In genomic region chr10:43116083-43116927, GRCm38 (mm10) we compare ENCODE assay signal across 29 mouse cellular contexts. TPM values are rescaled to one million over a fixed set of nuclear protein-coding genes. Genes with fewer than 3 reads are reported as not detected.
DNase-seq lines count a peak whose midpoint lies in the region; ATAC-seq and TF ChIP-seq lines count a peak whose summit lies in the region.
"Had no signal": no experiment of that assay in that cellular context is flagged by ENCODE, and none has a peak within 500 bp of the region (broad histone marks: within the 10 kb centered on the region; RNA-seq: fewer than 3 reads in every experiment).

No protein-coding gene starts in this region.

- no peak for TF ChIP-seq EP300 in stomach, postnatal 0 days (optimal IDR thresholded peaks at IDR 0.05)

- no peak for TF ChIP-seq CTCF in Patski (IDR thresholded peaks at IDR 0.05)
- no peak for TF ChIP-seq CTCF in stomach, postnatal 0 days (IDR thresholded peaks at IDR 0.05; ENCODE audit: low read depth)

- H3K9ac ChIP-seq in embryonic facial prominence, embryonic 14.5 days (ENCODE audit: low read depth, low read length), result no peak overlapping the region
- no peak overlapping the region for H3K9ac ChIP-seq in limb, embryonic 14.5 days (ENCODE audit: low read depth, low read length, severe bottlenecking)
- no peak overlapping the region for H3K9ac ChIP-seq in stomach, postnatal 0 days (ENCODE audit: low read length)
- H3K9ac ChIP-seq: embryonic facial prominence, embryonic 12.5 days; forebrain, embryonic 12.5 days; forebrain, embryonic 15.5 days; heart, embryonic 13.5 days; hindbrain, embryonic 15.5 days; intestine, embryonic 15.5 days had no signal

- H3K36me3 ChIP-seq in embryonic facial prominence, embryonic 14.5 days (ENCODE audit: control insufficient read depth, insufficient read depth, low read length), result no peaks in the 10 kb centered on the region
- no peaks in the 10 kb centered on the region for H3K36me3 ChIP-seq in embryonic facial prominence, embryonic 10.5 days (replicated peaks)
- no peaks in the 10 kb centered on the region for H3K36me3 ChIP-seq in limb, embryonic 14.5 days (ENCODE audit: control insufficient read depth, insufficient read depth, low read length)
- H3K36me3 ChIP-seq in stomach, postnatal 0 days (ENCODE audit: control insufficient read depth, insufficient read depth, low read length), result no peaks in the 10 kb centered on the region
- H3K36me3 ChIP-seq: embryonic facial prominence, embryonic 12.5 days; forebrain, embryonic 12.5 days; forebrain, embryonic 15.5 days; heart, embryonic 10.5 days; heart, embryonic 13.5 days; hindbrain, embryonic 15.5 days; intestine, embryonic 15.5 days had no signal

- H3K4me1 ChIP-seq in embryonic facial prominence, embryonic 14.5 days (ENCODE audit: control insufficient read depth, insufficient read depth, low read length), result peaks cover 6% of the 10 kb centered on the region
- H3K4me1 ChIP-seq in embryonic facial prominence, embryonic 10.5 days, result peaks cover 43% of the 10 kb centered on the region
- H3K4me1 ChIP-seq in limb, embryonic 14.5 days (ENCODE audit: control insufficient read depth, insufficient read depth, low read length), result peaks cover 15% of the 10 kb centered on the region
- no peaks in the 10 kb centered on the region for H3K4me1 ChIP-seq in stomach, postnatal 0 days (replicated peaks; ENCODE audit: control insufficient read depth, insufficient read depth)

- peak; percentile 48; the same call in 1 of the 2 replicates for ATAC-seq in embryonic facial prominence, embryonic 14.5 days (ENCODE audit: low read depth)
- peak; percentile 97 for ATAC-seq in Patski
- peak; percentile 41; the same call in 1 of the 2 replicates for ATAC-seq in limb, embryonic 14.5 days (ENCODE audit: low FRiP score, low read depth)
- no peak for ATAC-seq in stomach, postnatal 0 days (ENCODE audit: low FRiP score, low TSS enrichment)
- ATAC-seq: CD4-positive, CD25-positive, alpha-beta regulatory T cell, adult 4 months; forebrain, embryonic 15.5 days; intestine, embryonic 15.5 days had no signal

- CTCF ChIA-PET in Patski (lab: Charles Lee), result no interaction called here

- 57% methylated on average over 3 of the region's 3 CpGs for WGBS in embryonic facial prominence, embryonic 14.5 days
- 83% methylated on average over 3 of the region's 3 CpGs for WGBS in embryonic facial prominence, embryonic 10.5 days
- WGBS in limb, embryonic 14.5 days, result 63% methylated on average over 3 of the region's 3 CpGs
- WGBS in stomach, postnatal 0 days, result 72% methylated on average over 3 of the region's 3 CpGs

- H3K4me3 ChIP-seq in embryonic facial prominence, embryonic 14.5 days (ENCODE audit: low read depth, low read length), result no peak overlapping the region
- no peak overlapping the region for H3K4me3 ChIP-seq in embryonic facial prominence, embryonic 10.5 days
- no peak overlapping the region for H3K4me3 ChIP-seq in limb, embryonic 14.5 days (replicated peaks; ENCODE audit: low read length)
- H3K4me3 ChIP-seq in stomach, postnatal 0 days (ENCODE audit: low read depth, low read length), result no peak overlapping the region
- H3K4me3 ChIP-seq: embryonic facial prominence, embryonic 12.5 days; erythroblast, embryonic 14.5 days; forebrain, embryonic 12.5 days; forebrain, embryonic 15.5 days; heart, embryonic 10.5 days; heart, embryonic 13.5 days; hindbrain, embryonic 15.5 days; intestine, embryonic 15.5 days had no signal

- in situ Hi-C loops in Patski (cut with MboI; ENCODE audit: low pct_unique_long_range_greater_than_20kb), result no loop called here

- no peaks in the 10 kb centered on the region for H3K9me3 ChIP-seq in embryonic facial prominence, embryonic 14.5 days (ENCODE audit: control insufficient read depth, low read length)
- no peaks in the 10 kb centered on the region for H3K9me3 ChIP-seq in embryonic facial prominence, embryonic 10.5 days
- no peaks in the 10 kb centered on the region for H3K9me3 ChIP-seq in limb, embryonic 14.5 days (ENCODE audit: control insufficient read depth, low read length)
- no peaks in the 10 kb centered on the region for H3K9me3 ChIP-seq in stomach, postnatal 0 days (ENCODE audit: control insufficient read depth, low read length)
- H3K9me3 ChIP-seq: embryonic facial prominence, embryonic 12.5 days; forebrain, embryonic 12.5 days; forebrain, embryonic 15.5 days; heart, embryonic 10.5 days; heart, embryonic 13.5 days; hindbrain, embryonic 15.5 days; intestine, embryonic 15.5 days had no signal

- H3K27ac ChIP-seq in embryonic facial prominence, embryonic 14.5 days (replicated peaks; ENCODE audit: low read depth, low read length), result no peak overlapping the region; the same call in 1 of the 2 replicates
- no peak overlapping the region for H3K27ac ChIP-seq in embryonic facial prominence, embryonic 10.5 days (replicated peaks)
- H3K27ac ChIP-seq in limb, embryonic 14.5 days (replicated peaks; ENCODE audit: low read depth, low read length), result no peak overlapping the region
- H3K27ac ChIP-seq in stomach, postnatal 0 days (replicated peaks), result no peak overlapping the region
- H3K27ac ChIP-seq: embryonic facial prominence, embryonic 12.5 days; forebrain, embryonic 12.5 days; forebrain, embryonic 15.5 days; heart, embryonic 10.5 days; heart, embryonic 13.5 days; hindbrain, embryonic 15.5 days; intestine, embryonic 15.5 days had no signal

- peak; percentile 33 for DNase-seq in embryonic facial prominence, embryonic 14.5 days (ENCODE audit: low spot score)
- no peak for DNase-seq in embryonic facial prominence, embryonic 10.5 days (ENCODE audit: low spot score)
- DNase-seq in 3T3-L1 (ENCODE audit: low read depth, low spot score) (peak; percentile 4), Patski (ENCODE audit: low read depth, low spot score) (peak; percentile 87)
- no peak for DNase-seq in limb, embryonic 14.5 days (ENCODE audit: low spot score)
- no peak for DNase-seq in cerebellum, adult 11-12 months
- DNase-seq in stomach, postnatal 0 days (ENCODE audit: low spot score), result no peak
- no peak for DNase-seq in frontal cortex, postnatal 14 days (ENCODE audit: low spot score in 2 of 2)
- DNase-seq: adrenal gland, postnatal 10 days; adrenal gland, postnatal 36 days; B cell, adult 2 months; cerebellum, adult 11 months; cerebellum, adult 8-10 months; cerebellum, postnatal 10 days; cerebellum, postnatal 36 days; gastrocnemius, postnatal 25 days; heart, adult 18-20 months; heart, postnatal 14 days; heart, postnatal 4 days; kidney, adult 11 months had no signal

- H3K27me3 ChIP-seq in embryonic facial prominence, embryonic 14.5 days (replicated peaks; ENCODE audit: control insufficient read depth, insufficient read depth, low read length), result no peaks in the 10 kb centered on the region
- H3K27me3 ChIP-seq in embryonic facial prominence, embryonic 10.5 days (replicated peaks; ENCODE audit: low read depth, poor library complexity, severe bottlenecking), result no peaks in the 10 kb centered on the region
- no peaks in the 10 kb centered on the region for H3K27me3 ChIP-seq in Patski
- no peaks in the 10 kb centered on the region for H3K27me3 ChIP-seq in limb, embryonic 14.5 days (ENCODE audit: control insufficient read depth, insufficient read depth, low read length)
- no peaks in the 10 kb centered on the region for H3K27me3 ChIP-seq in stomach, postnatal 0 days (ENCODE audit: control insufficient read depth, insufficient read depth, low read length)
- H3K27me3 ChIP-seq: embryonic facial prominence, embryonic 12.5 days; forebrain, embryonic 12.5 days; forebrain, embryonic 15.5 days; hindbrain, embryonic 15.5 days; intestine, embryonic 15.5 days had no signal

- no peak overlapping the region for H3K4me2 ChIP-seq in embryonic facial prominence, embryonic 14.5 days (ENCODE audit: low read depth, low read length)
- no peak overlapping the region for H3K4me2 ChIP-seq in limb, embryonic 14.5 days (replicated peaks; ENCODE audit: low read depth, low read length, severe bottlenecking)
- no peak overlapping the region for H3K4me2 ChIP-seq in stomach, postnatal 0 days (replicated peaks; ENCODE audit: low read depth)
- H3K4me2 ChIP-seq: embryonic facial prominence, embryonic 12.5 days; forebrain, embryonic 12.5 days; forebrain, embryonic 15.5 days; heart, embryonic 13.5 days; hindbrain, embryonic 15.5 days; intestine, embryonic 15.5 days had no signal

- POLR2A ChIA-PET in Patski (lab: Charles Lee), result interaction anchor here (0.5 to 0.6 kb wide), 2 partner anchors 12 to 203 kb away, joined by 3 read pairs; no protein-coding TSS in a partner anchor

- no peak for TF ChIP-seq POLR2A in limb, embryonic 14.5 days (IDR thresholded peaks at IDR 0.05; ENCODE audit: borderline replicate concordance, extremely low read depth, insufficient read depth, insufficient read length)

RNA-seq across cellular contexts. Expression of gene Sobp, which starts 58.0 kb away (rescaled TPM):
- polyA plus RNA-seq in embryonic facial prominence, embryonic 14.5 days (2014; fragmentation: Nextera tagmentation; extraction: Ambion mirVana), result 4.5 and 4.7 TPM in 2 replicates
- polyA plus RNA-seq in embryonic facial prominence, embryonic 10.5 days (2016; fragmentation: Nextera tagmentation; extraction: Ambion mirVana), result 3.1 and 3.2 TPM in 2 replicates
- polyA plus RNA-seq in Patski (2021), result 0.27 TPM
- 6.2 and 7.6 TPM in 2 replicates for polyA plus RNA-seq in limb, embryonic 14.5 days (2012; rRNA removed)
- 4.9 TPM in 2 replicates for polyA plus RNA-seq in limb, embryonic 14.5 days (2014; fragmentation: Nextera tagmentation; extraction: Ambion mirVana)
- polyA plus RNA-seq in stomach, postnatal 0 days (2015; fragmentation: Nextera tagmentation; extraction: Ambion mirVana), result 0.75 and 1.2 TPM in 2 replicates
- polyA plus RNA-seq: CD4-positive, CD25-positive, alpha-beta regulatory T cell, adult 4 months; erythroblast, embryonic 14.5 days had no signal

RNA-seq across cellular contexts. Expression of gene 9030612E09Rik, which starts 58.2 kb away (rescaled TPM):
- 0.93 and 1.5 TPM in 2 replicates for polyA plus RNA-seq in embryonic facial prominence, embryonic 14.5 days (2014; fragmentation: Nextera tagmentation; extraction: Ambion mirVana)
- polyA plus RNA-seq in embryonic facial prominence, embryonic 10.5 days (2016; fragmentation: Nextera tagmentation; extraction: Ambion mirVana), result 0.80 and 1.4 TPM in 2 replicates
- polyA plus RNA-seq in Patski (2021), result 0.04 TPM
- 1.9 and 2.4 TPM in 2 replicates for polyA plus RNA-seq in limb, embryonic 14.5 days (2012; rRNA removed)
- polyA plus RNA-seq in limb, embryonic 14.5 days (2014; fragmentation: Nextera tagmentation; extraction: Ambion mirVana), result 1.1 and 1.4 TPM in 2 replicates
- 0.18 and 0.48 TPM in 2 replicates for polyA plus RNA-seq in stomach, postnatal 0 days (2015; fragmentation: Nextera tagmentation; extraction: Ambion mirVana)
- polyA plus RNA-seq: CD4-positive, CD25-positive, alpha-beta regulatory T cell, adult 4 months; erythroblast, embryonic 14.5 days had no signal

Comparison
In these comparisons a context has a peak if more than half of its experiments do, and no peak if none do; other contexts are left out.
1. DNase-seq: peak in embryonic facial prominence, embryonic 14.5 days (single experiment), 3T3-L1 (single experiment) and Patski (single experiment); none in embryonic facial prominence, embryonic 10.5 days (single experiment), limb, embryonic 14.5 days (single experiment), cerebellum, adult 11-12 months (single experiment), stomach, postnatal 0 days (single experiment) and frontal cortex, postnatal 14 days (0 of 2).